Mouse (Mus musculus) c-Kit-positive CD71-positive TER-119-negative erythroid progenitor cells, embryonic 14.5 days (primary cell): ENCODE results near the gene Bloc1s1.

ENCODE experiments used
- DNase-seq: peaks from one replicate; pipeline ENCODE4 v3.0.0-alpha.2; 2013; ENCODE audit warnings: low read depth

The Bloc1s1 gene

DNA sequence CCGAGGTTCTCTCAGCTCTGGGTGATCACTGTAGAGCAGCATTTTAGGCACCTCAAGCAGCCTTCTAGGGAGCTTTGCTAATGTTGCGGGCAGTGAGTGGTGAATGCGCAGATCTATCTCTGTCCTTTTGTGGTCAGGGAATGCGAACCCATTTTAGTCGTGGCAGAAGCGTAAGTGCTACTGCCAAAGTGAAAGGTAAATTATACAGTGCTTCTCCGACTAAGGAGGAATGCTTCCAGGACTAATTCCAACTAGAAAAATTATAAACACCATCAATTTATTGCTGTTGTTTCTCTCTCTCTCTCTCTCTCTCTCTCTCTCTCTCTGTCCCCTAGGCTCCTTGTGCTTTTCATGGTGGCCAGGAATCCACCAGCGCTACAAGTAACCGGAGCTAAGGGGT, at the start of gene Bloc1s1:
TSS of gene Bloc1s1 (minus strand) at position 101 of the 400 bp plus-strand sequence.
- no peak for DNase-seq

DNA sequence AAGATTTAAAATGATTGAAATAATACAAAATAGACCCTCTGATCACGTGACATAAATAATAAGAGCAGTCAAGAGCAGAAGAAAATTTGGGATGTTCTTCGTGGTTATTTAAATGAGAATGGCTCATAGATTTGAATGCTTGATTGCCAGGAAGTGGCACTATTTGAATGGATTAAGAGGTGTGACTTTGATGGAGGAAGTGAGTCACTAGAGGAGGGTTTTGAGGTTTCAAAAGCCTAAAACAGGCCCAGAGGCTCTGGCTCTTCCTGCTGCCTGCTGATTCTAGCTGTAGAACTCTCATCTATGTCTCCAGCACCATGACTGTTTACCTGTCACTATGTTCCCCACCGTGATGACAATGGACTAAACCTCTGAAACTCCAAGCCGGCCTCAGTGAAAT, 49.0 kb upstream of the Bloc1s1 start:
- no peak for DNase-seq

DNA sequence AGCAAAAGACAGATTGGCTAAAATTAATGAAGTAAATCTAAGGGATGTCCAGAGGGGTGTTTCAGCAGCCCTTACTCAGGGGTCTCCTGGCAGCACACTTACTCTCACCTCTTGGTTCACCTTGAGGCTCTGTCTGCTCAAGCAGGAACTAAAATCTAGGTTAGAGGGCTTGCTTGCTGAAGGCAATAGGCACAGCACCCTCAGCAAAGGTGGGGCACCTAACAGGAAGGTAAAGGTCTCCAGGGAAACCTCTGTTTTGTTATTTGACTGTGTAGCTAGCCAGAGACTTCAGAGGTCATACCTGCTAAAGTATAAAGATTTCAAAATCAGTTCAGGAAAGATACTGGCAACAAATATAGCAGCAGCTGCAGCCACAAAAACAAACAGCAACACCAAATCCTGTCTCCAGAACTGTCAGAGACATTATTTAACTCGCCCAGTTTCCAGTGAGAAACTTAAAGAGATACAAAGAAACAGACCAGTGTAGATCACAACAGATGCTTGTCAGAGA, 47.0 kb upstream of the Bloc1s1 start:
- DNase-seq = no peak

DNA sequence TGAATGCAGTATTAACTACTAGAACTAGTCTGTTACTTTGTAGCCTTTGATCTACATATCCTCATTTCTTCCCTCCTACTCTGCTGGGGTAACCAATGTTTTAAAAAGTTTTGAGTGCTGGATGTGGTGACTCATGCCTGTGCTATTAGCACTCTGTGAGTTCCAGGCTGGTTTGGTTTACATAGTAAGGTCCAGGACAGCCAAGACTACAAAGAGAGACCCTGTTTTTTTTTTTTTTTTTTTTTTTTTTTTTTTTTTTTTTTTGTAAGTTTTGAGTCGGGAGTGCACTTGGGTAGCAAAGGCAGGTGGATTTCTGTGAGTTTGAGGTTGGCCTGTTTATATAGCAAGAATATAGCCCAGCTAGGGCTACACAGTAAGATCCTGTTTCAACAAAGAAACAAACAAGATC, 44.5 kb upstream of the Bloc1s1 start:
- no peak for DNase-seq

DNA sequence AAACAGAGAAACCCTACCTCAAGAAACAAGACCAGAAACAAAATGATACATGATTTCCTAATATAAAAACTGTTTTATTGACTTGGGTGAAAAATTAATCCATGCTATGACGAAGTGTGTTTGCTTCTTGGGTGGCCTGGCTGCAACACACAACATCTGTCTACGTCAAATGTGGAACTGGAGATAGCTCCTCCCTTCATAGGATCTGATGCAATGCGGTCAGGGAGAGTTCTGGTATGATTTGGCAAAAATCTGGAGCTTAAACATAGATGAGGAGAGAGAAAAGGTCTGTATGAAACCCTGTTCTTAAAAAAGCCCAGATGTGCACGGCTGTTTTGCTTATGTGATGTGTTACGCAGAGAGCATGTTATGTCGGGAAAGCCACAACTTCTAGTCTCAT, 42.0 kb upstream of the Bloc1s1 start:
- DNase-seq = no peak

DNA sequence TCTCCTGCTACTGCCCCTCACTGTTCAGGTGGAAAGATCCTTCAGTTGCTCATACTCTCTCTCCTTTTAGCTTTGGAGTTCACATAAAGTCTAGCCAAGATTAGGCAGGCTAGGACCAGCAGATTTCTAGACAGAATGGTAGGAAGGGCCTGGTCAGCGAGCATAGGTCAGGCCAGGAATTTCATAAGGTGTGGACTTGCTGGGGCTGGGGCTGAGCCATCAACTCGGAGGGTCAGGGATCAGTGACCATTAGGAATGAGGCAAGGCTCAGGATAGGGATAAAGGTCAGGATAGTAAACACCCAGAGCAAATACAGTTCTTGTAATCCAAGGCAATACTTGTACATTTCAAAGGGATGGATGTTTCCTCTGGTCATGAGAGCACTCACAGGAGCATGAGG, 41.1 kb upstream of the Bloc1s1 start:
- DNase-seq = no peak

DNA sequence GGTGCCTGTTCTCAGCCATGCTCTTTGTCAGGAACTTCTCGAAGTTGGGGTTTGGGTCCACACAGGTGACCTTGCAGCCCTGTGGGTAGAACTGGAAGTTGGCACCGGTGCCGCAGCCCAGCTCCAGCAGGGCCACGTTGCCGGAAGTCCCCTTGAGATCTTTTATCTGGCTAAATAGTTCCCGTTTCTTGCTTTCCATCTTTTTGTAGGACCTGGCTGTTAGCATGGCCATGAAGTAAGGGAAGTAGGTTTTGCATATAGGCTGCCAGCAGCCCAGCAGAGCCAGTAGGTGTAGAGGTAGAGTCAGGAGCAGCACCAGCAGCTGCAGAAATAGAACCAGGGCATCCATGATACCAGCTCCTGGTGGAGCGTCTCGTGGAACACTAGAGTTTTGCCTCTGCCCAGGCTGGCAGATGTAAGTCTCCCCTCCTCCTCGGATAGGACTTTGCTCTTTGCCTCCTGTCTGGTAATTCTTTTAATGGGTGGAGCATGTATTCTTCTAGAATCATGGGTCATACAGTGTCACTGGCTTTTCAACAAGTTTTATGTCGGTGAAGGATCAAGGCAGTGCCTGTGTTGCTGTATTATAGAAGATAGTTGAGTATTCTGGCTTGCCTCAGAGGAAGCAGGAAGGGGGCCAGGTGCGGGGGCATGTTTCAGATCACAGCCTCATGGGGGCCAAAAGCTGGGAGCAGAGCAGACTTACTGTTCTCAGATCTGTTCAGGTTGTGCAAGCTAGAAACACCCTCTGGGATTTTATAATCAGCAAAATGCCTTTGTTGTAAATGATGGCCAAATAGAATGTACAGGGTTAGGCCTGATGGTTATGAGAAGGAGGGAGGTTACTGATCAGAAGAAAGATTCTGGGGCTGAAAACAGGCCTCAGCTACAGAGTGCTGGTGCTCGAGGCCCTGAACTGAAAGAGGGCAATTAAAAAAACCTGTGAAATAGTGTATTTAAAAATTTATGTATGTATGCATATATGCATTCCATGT, 37.1 kb upstream of the Bloc1s1 start, which contains the start of gene Mettl7b:
TSS of gene Mettl7b (minus strand) at position 399 of the 995 bp plus-strand sequence.
- no peak for DNase-seq

DNA sequence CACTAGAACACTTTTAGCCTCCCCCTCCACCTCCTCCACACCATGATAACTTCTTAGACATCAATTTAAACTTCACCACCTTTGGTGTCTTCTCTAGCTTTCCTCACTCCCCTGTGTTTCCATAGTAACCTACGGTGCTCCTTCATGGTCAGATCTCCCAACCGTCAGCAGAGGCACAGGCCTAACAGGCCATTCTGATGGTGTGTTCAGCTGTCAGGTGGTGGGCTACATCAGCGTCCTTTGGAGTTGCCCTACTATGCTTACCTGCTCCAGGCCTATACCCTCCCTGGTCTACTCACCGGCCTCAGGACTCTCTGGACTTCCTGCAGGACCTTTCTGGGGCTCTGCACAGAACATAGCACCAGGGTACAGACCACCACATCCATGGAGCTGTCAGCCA, 36.3 kb upstream of the Bloc1s1 start:
- DNase-seq = no peak

DNA sequence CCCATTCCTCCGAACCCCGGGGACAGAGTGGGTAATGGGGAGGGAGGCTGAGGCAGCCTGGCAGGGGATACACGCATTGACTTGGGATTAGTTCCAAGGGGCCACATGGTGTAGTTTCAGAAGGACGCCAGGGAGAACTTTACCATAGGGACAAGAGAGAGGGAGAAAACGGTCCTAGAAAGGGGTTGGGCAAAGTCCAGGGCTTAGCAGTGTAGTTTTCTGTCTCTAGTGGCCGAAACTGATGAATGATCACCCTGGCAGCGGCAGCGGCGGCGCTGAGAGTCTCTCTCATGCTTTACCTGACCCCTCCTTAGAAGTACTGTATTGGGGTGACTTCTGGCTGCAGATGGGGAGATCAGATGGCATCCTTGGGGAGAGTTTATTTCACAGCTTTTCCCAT, 34.5 kb upstream of the Bloc1s1 start:
- DNase-seq = no peak

DNA sequence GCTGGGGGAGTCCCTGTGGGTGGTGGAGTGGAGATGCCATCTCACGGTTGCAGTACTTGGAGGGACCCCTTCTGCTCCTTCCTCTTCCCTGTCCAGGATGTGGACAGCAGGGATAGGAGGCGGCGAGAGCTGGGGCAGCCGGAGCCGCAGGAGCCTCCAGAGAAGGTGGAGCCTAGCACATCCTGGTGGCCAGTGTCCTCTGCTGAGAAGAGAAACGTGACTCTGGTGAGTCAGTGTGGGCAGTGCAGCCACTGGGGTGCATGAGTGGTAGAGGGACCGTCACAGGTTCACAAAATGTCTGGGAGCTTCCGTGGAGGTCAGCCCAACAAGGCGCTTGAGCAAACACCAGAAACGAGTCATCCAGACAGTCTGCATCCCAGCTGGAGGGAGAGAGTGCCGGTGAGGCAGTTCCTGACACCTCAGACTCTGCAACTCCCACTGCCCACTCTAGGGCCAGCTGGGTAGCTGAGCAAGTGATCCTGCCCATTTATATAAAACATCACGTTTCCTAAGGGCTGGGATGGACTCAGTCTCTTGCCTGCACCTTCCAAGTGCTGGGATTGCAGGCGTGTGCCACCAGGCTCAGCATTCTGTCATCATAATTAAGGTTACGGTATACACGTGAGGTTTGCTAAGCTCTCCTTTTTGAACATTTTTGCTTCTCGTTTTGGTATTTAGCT, 26.5 kb upstream of the Bloc1s1 start:
- DNase-seq = no peak

DNA sequence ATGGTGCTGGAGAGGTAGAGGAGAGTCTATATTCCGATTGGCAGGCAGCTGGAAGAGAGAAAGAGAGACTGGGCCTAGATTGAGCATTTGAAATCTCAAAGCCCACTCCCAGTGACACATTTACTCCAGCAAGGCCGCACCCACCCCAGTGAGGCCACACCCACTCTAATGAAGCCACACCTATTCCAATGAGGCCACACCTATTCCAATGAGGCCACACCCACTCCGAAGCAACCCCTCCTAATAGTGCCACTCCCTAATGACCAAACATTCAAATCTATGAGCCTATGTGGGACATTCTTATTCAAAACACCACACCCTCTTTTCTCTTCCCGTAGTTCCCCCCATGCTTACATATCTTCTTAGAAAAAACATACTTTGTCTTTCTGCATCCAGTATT, 23.7 kb upstream of the Bloc1s1 start:
- no peak for DNase-seq

DNA sequence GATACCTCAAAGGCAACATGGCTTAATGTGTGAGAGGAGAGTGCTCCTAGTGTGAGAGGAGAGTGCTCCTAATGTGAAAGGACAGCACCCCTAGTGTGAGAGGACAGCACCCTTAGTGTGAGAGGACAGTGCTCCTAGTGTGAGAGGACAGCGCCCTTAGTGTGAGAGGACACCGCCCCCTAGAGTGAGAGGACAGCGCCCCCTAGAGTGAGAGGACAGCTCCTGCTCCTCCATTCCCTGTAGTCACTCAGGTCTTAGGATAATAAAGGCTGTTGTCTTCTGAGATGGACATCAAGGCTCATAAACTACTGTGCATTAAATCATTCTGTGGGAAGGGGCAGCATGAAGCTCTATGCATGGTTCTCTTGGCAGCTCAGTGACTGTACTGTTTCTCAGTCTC, 21.8 kb upstream of the Bloc1s1 start:
- DNase-seq = peak; percentile 10

DNA sequence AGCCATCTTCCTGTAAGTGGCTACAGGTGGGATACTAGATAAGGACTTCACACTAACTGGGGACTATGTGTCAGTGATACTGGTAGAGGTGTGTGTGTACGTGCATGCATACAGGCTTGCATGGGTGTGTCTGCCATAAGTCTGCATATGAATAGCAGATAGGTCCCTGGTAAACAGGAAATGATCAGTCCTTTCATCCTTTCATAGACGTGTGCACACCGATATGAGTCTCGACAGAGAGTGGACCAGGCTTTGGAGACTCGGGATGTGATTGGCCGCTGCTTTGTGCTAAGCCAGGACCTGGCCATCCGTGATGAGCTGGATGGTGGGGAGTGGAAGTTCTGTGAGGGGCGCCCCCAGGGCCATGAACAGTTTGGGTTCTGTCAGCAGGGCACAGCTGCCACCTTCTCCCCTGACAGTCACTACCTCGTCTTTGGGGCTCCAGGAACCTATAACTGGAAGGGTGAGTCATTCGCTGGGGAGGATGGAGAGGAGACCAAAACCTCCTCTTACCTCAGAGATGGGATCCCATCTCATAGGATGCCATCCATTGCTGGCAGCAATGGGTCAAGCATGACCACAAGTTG, 16.7 kb upstream of the Bloc1s1 start:
- no peak for DNase-seq

DNA sequence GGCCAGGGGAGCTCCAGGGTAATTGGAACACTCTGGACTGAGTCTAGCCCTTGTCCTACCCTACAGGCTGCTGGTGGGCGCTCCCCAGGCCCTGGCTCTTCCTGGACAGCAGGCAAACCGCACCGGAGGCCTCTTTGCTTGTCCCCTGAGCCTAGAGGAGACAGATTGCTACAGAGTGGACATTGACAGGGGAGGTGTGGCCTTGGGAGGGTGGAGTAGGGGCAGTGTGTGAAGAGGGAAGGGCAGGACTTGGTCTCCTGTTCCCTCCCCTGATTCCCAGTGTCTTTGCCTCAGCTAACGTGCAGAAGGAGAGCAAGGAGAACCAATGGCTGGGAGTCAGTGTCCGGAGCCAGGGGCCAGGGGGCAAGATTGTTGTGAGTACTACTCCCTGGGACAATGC, 15.1 kb upstream of the Bloc1s1 start:
- no peak for DNase-seq

DNA sequence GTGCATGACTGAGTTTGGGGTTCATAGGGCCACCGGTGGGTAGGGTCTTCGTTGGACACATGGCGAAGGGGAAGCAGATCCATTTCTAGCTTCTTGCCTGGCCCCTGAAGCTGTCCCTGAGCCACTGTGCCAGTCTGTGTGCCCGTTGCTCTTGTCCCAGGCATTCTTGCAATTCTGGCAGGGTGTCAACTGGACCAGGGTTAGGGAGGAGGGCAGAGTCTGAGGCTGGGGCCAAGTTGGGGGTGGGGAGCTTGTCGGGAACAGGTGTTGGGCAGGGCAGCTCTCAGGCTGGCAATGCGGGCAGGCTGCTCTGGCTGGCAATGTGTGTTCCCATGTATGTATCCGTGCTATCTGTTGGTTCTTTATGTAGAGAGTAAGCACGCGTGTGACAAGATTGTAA, 14.6 kb upstream of the Bloc1s1 start:
- no peak for DNase-seq

DNA sequence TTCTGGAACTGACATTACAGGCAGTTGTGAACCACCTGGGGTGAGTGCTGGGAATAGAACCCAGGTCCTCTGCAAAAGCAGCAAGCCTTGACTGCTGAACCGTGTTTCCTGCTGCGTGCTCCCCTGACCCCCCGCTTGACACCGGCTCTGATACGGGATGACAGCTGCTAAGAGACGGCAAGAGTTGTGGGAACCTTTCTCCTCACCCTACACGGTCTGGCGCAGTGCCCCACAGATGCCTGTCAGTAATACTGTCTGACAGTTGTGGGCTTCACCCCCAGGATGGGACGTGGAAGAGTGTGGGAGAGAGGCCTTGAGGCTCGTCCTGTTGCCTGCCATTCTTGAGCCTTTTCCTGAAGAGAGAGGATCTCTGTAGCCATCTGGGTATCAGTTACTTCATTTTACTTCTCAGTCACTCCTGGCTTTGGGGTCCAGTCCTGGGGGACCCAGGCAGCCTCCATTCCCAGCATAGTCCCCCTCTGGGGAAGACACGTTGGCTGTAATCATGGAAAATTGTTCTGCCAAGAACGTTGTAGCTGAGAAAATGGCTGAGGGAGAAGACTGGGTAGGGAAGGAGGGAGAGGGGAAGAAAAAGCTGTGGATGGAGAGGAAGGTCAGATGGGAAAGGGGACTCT, 14.0 kb upstream of the Bloc1s1 start:
- no peak for DNase-seq

DNA sequence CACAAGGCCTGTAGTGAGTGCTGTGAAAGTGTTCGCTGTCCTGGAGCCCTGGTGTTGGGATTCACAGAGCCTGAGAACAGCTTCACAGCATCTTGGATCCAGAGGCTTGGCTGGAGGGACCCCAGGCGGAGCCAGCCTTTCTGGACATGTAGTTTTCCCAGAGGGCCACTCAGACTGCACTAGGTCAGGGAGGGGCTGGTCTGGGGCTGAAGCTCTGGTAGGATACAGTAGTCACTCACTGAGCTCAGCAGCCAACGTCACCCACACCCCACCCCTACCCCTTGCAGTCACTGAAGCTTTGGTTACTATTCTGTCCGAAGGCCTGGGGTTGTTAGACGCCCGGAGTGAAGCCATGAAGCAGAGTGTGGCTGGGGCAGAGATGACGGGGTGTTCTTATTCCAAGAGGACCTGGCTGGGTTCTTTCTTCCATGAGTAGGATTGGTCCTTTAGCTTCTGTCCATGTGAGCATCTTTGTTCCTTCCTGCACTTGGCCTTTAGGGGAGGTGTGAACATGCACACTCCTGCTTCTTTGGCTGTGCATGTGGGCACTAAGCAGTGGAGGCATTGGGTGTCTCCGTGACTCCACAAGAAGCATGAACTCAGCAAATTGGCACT, 12.1 kb upstream of the Bloc1s1 start:
- no peak for DNase-seq

DNA sequence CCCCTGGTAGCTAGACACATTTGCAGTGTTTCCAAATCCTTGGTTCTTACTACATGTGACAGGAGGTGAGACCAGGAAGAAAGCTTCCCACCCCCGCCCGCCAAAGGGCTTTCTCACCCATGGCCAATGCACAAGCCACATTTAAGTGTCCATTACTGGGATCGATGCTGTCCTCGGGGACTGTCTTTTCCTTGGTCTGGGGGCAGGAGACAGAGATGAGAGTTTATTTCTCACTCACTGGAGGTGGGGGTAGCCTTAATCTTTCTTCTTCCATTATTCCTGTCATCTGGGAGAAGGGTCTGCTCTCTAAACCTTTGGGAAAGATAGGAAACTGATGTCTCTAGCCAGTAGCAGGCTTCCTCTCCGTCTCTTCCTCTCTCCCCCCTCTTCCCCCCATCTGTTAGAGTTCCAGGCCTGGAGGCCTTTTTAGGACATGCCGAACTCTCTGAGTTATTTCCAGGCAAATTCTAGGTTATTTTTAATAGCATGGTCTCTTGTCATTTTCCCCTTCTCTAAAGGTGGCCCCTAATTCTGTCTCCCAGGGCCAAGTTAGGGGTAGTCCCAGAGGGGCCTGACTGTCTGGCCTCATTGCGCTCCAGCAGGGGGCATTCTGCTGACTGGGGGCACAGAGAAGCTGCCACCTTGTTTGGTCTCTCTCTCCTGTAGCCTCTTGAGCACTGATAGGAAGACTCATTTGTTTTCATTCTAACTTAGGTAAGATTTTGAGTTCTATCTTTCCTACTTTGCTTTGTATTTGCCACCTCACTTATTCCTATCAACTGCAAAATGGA, 11.4 kb upstream of the Bloc1s1 start:
- DNase-seq = no peak

DNA sequence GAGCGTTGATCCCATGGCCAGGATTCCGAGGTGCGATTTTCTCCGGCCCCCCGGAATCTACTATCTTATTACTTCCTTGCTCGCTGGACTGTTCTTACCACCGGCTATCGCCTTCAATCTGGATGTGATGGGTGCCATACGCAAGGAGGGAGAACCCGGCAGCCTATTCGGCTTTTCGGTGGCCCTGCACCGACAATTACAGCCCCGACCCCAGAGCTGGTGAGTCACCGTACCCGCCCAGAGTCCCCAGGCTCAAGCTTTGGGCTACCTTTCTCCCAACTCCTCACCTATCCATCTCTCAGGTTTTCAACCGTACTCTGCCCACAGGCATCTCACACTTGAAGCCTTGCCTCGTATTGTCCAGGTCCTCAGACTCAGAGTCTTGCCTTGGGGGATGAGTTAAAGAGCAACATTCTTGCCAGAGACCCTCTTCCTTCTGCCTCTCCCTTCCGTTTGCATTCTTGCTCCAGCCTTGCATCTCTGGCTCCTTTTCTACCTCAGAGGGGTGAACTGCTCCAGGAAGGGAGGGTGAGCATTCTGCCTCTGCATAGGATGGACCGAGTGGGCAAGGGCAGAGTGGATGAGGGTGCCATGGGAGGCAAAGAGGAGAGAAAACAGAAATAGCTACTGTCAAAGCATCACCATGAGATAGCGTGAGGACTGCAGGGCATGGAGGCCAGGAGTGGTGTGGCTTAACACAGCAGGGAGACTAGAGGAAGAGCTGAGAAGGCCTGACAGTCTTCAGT, 10.3 kb upstream of the Bloc1s1 start:
- no peak for DNase-seq

DNA sequence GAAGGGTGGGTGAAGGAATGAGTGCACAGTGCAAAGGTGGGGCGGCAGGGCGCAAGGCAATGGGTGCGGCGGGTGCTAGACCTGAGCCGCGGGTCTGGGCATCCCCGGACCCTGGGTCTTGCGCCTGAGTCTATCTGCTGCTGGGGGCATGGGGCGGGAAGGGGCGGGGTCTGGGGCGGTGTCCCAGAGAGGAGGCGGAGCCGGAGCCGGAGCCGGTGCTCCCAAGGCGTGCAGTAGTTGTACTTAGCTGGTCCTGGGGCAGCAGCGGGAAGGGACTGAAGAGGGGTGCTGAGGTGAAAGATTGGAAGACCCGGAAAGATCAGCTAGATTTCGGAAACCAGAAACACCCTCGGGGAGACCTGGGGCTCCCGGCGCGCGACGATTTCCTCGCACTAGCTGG, 9.7 kb upstream of the Bloc1s1 start, which contains the start of gene Itga7:
TSS of gene Itga7 (plus strand) at position 245 of the 400 bp plus-strand sequence.
- DNase-seq = no peak
